Mouse (Mus musculus) gastrocnemius, adult 8-10 months (tissue): ENCODE measurements around the gene Nkx2-2. TPM values are rescaled to one million over a fixed set of nuclear protein-coding genes. Genes with fewer than 3 reads are reported as not detected.
"Not testable (repeated sequence)": the region's sequence is repeated elsewhere in the genome, so short reads cannot be mapped to it uniquely, and the experiment has no call there.

Source experiments
- DNase-seq, 2 experiments: peaks; one replicate each; pipeline ENCODE4 v3.0.0; 2022; ENCODE audit warnings: low spot score in 2 of 2
- total RNA-seq, 4 experiments: library from RNA; stranded (reverse); gene quantifications; 2 replicates each; pipeline ENCODE4 v1.2.4; 2022

The Nkx2-2 gene
- total RNA-seq, 4 experiments from 2014 or later, result not detected

GRCm38 (mm10) chr2:147181926-147182708, 11.9 kb downstream of the Nkx2-2 start:
- DNase-seq, result no peak

GRCm38 (mm10) chr2:147181304-147181665, 12.8 kb downstream of the Nkx2-2 start:
- DNase-seq, result no peak

- DNase-seq, result no peak
Measured at GRCm38 (mm10) chr2:147180649-147181303, 13.3 kb downstream of the Nkx2-2 start.

DNA sequence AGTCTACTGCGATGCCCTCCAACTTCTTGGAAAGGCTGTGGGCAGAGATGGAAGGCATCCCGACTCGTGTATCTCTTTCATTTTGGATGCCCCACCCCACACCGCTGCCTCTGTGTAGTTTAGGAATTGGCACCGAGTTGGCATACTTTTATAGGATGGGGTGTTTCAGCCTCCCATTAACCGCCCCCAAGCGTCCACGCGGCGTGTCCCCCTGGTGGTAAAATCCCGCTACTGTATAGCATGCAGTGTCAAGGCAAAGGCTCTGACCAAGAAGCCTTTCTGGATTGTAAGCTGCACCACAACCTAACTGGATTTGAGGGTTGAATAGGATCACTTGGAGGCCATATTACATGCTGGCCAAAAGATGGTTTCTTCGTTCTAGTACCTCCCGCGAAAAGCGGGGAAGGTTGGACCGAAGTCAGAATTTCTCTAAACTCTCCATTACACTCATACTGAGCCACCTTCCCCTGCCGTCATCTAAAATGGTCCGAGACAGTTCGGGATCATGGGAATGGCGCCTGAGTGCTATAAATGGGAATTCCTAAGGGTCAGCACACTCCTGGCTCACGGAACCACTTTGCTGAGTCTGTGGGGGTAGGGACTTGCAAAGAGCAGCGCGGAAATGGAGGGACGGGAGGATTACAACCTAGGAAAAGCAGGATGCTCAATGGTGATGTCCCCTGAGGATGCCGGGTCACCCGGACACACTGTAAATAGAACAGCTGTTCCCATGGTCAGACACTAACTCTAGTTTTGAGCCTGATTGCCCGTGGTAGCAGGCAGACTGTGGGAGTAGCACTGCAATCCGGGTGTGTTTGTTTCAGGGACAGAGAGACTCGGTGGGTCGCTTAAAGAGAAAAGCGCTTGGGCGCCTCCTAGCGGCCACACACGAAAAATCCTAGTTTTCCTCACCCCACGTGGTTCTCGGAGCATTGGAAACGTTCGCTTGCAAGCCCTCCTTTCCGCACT, 15.7 kb downstream of the Nkx2-2 start:
- peak in 1 of 2 experiments; percentile 32 for DNase-seq

- DNase-seq, result peak; percentile 66 to 69
Measured at GRCm38 (mm10) chr2:147177672-147178071, 16.4 kb downstream of the Nkx2-2 start.

DNA sequence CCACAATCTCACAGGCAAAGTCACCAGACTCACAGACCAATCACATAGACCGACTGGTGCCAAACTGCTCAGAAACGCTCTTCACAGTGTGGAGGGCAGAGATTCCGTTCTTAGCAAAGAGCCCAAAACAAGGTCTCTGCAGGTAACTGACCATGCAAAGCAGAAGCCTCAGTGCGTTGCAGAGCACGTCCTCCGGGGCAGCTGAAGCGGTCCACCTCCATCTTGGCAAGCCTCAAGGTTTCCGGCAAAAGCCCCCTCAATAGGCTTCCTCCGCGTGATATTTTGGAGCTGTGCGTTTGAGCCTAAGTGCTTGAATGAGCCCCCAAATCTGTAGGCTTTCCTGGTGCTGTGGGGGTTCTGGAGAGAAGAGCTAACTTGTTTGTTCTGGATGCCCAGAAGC, 18.7 kb downstream of the Nkx2-2 start:
- no peak for DNase-seq

- DNase-seq, result no peak
Measured at GRCm38 (mm10) chr2:147173751-147174150, 20.3 kb downstream of the Nkx2-2 start.

GRCm38 (mm10) chr2:147170538-147170937, 23.5 kb downstream of the Nkx2-2 start:
- DNase-seq, result not testable (repeated sequence)

DNA sequence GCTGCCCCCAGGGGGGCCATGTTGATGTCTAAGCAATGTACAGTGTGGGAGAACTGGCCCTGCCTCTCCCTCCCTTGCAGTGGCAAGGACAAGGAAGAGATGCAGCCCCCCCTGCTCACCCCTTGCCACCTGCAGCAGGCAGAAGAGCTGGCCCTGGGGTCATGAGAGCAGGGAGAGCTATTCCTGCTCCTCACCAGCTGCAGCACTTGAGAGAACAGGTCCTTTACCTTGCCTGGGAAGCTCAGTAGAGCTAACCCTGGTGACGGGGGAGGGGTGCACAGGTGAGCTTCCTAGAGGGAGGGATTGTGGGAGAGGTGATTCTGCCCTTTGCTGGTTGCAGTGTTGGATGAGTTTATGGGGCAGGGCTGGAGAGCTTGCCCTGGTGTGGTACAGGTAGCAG, 28.2 kb downstream of the Nkx2-2 start:
- no peak for DNase-seq

DNA sequence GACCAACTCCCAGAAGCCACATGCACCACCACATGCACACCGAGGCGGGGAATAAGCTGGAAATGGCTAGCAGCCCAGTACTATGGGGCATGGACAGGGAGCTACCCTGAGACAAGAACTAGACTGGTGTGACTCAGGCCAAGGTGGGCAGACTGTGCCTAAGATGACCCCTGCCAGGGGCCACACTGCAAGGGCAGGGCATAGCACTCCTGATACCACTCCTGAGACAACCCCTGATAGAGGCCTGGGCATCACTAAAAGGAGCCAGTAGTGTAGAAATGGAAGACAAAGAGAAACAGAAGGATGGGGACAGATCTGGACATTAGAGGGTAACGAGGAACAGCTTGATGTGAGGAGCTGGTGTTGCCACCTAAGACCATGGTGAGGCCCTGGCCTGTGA, 28.7 kb downstream of the Nkx2-2 start:
- no peak for DNase-seq

- DNase-seq, result no peak
Measured at GRCm38 (mm10) chr2:147152543-147152942, 41.5 kb downstream of the Nkx2-2 start.

Other genes starting within 250 kb of the Nkx2-2 start
- gene Xrn2, start 181.2 kb downstream of the Nkx2-2 start, total RNA-seq, result 10 to 100 TPM; 10.7 to 12.7 (median 11.4) TPM
- gene Nkx2-4, start 108.8 kb downstream of the Nkx2-2 start, total RNA-seq, result not detected
- gene Pax1, start 167.7 kb upstream of the Nkx2-2 start, total RNA-seq, result not detected